Mouse (Mus musculus) gastrocnemius, adult 2 months (tissue): ENCODE data around the gene Npc2. TPM values are rescaled to one million over a fixed set of nuclear protein-coding genes. Genes with fewer than 3 reads are reported as not detected.

Source experiments
- DNase-seq: peaks from one replicate; pipeline ENCODE4 v3.0.0; 2022
- H3K27ac ChIP-seq: fragments of 200-600 bp; 2 replicates; pipeline ENCODE4 v1.8.1; 2022; ENCODE audit warnings: mild to moderate bottlenecking
- H3K4me3 ChIP-seq: fragments of 200-600 bp; 2 replicates; pipeline ENCODE4 v1.8.1; 2022; ENCODE audit warnings: mild to moderate bottlenecking, moderate library complexity
- CTCF ChIP-seq: fragments of 200-600 bp; IDR thresholded peaks from 2 replicates; pipeline ENCODE4 v1.8.1; 2022; ENCODE audit warnings: antibody characterized with exemption, mild to moderate bottlenecking, moderate library complexity
- intact Hi-C: fragments of 180-260 bp; cut with DNase I; formaldehyde crosslinking; loops from one replicate; pipeline ENCODE4 v1.15.1; 2025
- total RNA-seq, 2 experiments: library from RNA; stranded (reverse); gene quantifications; 2 replicates each; pipeline ENCODE4 v1.2.3; 2021

Npc2 gene
- total RNA-seq, 2 experiments from 2014 or later = 13.2 to 18.0 TPM

- no peak for TF ChIP-seq CTCF
- Histone ChIP-seq H3K4me3 (peak overlapping the region; percentile 81), H3K27ac (peak overlapping the region; percentile 96)
- DNase-seq = no peak
- intact Hi-C loops = no loop called here
Measured at GRCm38 (mm10) chr12:84771981-84772520, 901 bp downstream of the Npc2 start.

GRCm38 (mm10) chr12:84769624-84770023, 3.3 kb downstream of the Npc2 start:
- intact Hi-C loops = no loop called here
- no peak for DNase-seq

GRCm38 (mm10) chr12:84767510-84767909, 5.4 kb downstream of the Npc2 start:
- H3K27ac ChIP-seq = no peak overlapping the region
- intact Hi-C loops = no loop called here

More at GRCm38 (mm10) chr12:84769624-84770023, 3.3 kb downstream of the Npc2 start:
- TF ChIP-seq CTCF = no peak
- Histone ChIP-seq H3K4me3 (no peak overlapping the region), H3K27ac (no peak overlapping the region)

DNA sequence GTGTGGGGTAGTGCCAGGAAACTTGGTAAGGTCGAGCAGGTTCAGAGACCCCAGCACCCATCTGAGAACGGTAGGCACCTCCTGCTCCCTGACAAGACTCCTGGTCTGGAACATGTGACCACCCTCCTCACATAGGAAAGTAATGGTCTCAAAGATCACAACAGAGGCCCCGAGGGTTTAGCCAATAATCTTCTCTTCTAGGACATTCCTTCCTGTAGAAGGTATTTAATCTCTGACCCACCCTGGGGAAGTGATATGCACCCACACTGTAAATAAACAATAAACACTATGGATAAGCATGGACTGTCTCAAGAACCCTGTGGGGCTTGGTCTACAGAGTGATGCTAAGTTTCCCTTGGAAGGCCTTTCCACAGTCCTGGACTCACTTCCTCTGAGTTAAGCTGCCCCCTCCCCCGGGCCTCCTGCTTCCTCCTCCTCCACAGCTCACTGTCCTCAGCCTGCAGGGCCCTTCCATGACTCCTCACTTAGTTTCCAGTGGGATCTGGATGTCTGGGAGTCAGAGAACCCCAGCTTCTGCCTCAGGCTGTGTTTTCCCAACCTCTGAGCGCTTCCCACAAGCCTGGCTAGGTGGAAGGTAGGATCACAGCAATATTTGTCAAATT, 6.7 kb downstream of the Npc2 start:
- intact Hi-C loops = no loop called here
- no peak for DNase-seq
- H3K4me3 ChIP-seq = no peak overlapping the region
- no peak overlapping the region for H3K27ac ChIP-seq
- TF ChIP-seq CTCF = no peak

More at GRCm38 (mm10) chr12:84767510-84767909, 5.4 kb downstream of the Npc2 start:
- H3K4me3 ChIP-seq = no peak overlapping the region
- no peak for DNase-seq
- no peak for TF ChIP-seq CTCF

DNA sequence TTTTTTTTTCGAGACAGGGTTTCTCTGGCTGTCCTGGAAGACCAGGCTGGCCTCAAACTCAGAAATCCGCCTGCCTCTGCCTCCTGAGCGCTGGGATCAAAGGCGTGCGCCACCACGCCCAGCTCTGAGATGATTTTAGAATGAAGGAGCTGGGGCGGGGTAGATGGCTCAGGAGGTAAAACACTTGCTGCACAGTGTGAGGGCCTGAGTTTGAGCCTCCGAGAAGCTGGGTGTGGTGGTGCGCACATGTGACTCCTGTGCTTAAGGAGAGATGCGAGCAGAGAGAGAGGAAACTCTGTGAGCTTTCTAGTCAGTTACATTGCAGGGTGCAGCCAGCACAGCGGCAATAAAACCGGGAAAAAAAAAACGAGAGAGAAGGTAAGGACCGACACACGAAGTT, 7.4 kb downstream of the Npc2 start:
- TF ChIP-seq CTCF = no peak
- intact Hi-C loops = no loop called here
- no peak for DNase-seq
- Histone ChIP-seq H3K4me3 (no peak overlapping the region), H3K27ac (no peak overlapping the region)

- DNase-seq = no peak
- intact Hi-C loops = no loop called here
- TF ChIP-seq CTCF = no peak
- no peak overlapping the region for H3K4me3 ChIP-seq
- no peak overlapping the region for H3K27ac ChIP-seq
Measured at GRCm38 (mm10) chr12:84764756-84765155, 8.2 kb downstream of the Npc2 start.

- H3K27ac ChIP-seq = no peak overlapping the region
- intact Hi-C loops = no loop called here
- no peak for TF ChIP-seq CTCF
Measured at GRCm38 (mm10) chr12:84763577-84764218, 9.3 kb downstream of the Npc2 start.

GRCm38 (mm10) chr12:84762532-84762931, 10.4 kb downstream of the Npc2 start:
- no peak for DNase-seq
- intact Hi-C loops = no loop called here
- Histone ChIP-seq H3K27ac (0 out of 2 replicates have a peak overlapping the region, but pooled peaks have one; percentile 31), H3K4me3 (no peak overlapping the region)
- no peak for TF ChIP-seq CTCF

More at GRCm38 (mm10) chr12:84763577-84764218, 9.3 kb downstream of the Npc2 start:
- H3K4me3 ChIP-seq = no peak overlapping the region
- DNase-seq = no peak

- intact Hi-C loops = no loop called here
- no peak overlapping the region for H3K27ac ChIP-seq
Measured at GRCm38 (mm10) chr12:84759063-84759462, 13.9 kb downstream of the Npc2 start.

GRCm38 (mm10) chr12:84756016-84756415, 16.9 kb downstream of the Npc2 start:
- intact Hi-C loops = no loop called here
- no peak for DNase-seq
- H3K27ac ChIP-seq = no peak overlapping the region
- TF ChIP-seq CTCF = no peak
- H3K4me3 ChIP-seq = no peak overlapping the region

More at GRCm38 (mm10) chr12:84759063-84759462, 13.9 kb downstream of the Npc2 start:
- no peak overlapping the region for H3K4me3 ChIP-seq
- DNase-seq = no peak
- TF ChIP-seq CTCF = peak; percentile 36; the same call in 1 of the 2 replicates

DNA sequence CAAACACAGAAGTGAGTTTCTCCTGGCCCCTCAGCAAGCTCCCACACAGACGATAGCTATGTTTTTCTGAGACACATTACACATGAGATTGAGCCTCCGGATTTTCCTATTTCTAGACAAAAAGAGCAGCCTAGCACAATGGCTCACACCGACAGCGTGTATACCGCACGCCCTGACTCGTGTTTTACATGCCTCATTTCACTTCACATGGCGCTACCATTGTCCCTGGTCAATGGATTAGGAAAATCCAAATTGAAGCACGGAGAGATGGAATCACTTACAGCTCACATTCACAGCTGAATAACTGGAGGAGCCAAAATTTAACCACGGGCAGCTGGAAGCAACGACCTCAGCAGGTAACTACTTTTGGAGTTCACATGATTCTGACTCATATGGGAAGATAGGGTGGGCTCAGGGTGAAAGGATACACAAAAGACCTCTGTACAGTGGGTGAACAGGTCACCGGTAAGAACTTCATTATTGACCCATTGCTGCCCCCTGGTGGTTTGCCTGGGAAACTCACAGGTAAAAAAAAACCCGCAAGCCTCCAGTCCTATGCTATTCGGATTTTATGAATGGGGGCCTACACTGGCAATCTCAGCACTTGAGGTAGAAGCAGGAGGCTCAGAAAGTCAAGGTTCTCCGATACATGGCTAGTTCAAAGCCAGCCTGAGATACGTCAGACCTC, 17.8 kb downstream of the Npc2 start:
- Histone ChIP-seq H3K27ac (no peak overlapping the region), H3K4me3 (no peak overlapping the region)
- DNase-seq = peak; percentile 66
- intact Hi-C loops = loop anchor here (1.0 kb wide), 1 partner anchor 101 kb away; no protein-coding TSS in a partner anchor
- TF ChIP-seq CTCF = peak; percentile 76

- H3K4me3 ChIP-seq = no peak overlapping the region
- no peak for TF ChIP-seq CTCF
- peak; percentile 32 for DNase-seq
- intact Hi-C loops = no loop called here
- H3K27ac ChIP-seq = no peak overlapping the region
Measured at GRCm38 (mm10) chr12:84752131-84752977, 20.6 kb downstream of the Npc2 start.
